Mouse (Mus musculus) CD4-positive, CD25-positive, alpha-beta regulatory T cell, adult 4 months (primary cell): ENCODE measurements at regions not wholly inside any gene's neighbourhood (a gene's known extent, or its start where the extent isn't known, plus 50 kb on each side); places are given as distances from the start of the nearest gene placed in this dataset.
A peak's percentile ranks its signal among the peaks of the same experiment; 100 is the strongest.
"Not testable (repeated sequence)": the region's sequence is repeated elsewhere in the genome, so short reads cannot be mapped to it uniquely, and the experiment has no call there.

ENCODE experiments used
- ATAC-seq: one replicate; pipeline ENCODE4 v1.8.0; 2017

DNA sequence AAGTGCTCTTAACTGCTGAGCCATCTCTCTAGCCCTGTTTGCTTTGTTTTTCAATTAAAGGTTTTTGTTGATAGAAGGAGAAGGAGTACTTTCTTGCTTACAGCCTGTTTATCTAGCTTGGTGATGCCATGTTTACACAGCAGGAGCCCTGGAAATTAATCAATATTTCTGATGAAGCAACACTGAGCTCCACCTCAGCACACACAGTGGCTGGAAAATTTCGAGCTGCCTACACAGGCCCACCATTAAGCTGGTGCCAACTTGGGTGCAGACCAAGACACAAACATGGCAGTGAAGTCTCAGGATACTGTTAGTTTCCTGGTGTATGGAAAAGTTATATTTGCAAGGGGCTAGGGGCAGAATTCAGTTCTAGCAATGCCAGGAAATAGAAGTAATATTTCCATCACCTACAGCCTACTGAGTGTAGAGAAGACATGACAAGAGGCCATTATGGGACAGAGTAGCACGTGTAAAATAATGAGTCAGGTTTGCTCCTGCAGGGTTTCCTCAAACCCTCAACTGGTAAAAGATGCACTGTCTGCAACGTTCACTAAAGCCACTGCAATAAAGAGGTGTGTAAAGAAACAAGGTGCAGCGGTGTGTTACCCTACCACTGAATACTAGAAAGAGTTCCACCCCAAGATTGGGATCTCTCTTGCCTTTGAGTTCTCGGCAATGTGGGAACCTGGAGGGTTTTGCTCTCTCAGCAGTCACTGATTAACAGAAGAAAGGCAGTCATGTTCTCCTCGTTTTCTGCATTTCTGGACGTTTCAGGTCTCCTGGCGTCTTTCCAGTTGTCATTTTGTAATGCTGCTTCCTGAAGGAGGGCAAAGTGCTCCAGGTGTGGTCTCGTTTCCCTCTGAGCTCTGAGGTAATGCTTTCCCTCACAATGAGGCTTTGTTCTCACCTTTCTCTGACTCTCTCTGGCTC, 108.8 kb upstream of the Fhl2 start:
- no peak for ATAC-seq

DNA sequence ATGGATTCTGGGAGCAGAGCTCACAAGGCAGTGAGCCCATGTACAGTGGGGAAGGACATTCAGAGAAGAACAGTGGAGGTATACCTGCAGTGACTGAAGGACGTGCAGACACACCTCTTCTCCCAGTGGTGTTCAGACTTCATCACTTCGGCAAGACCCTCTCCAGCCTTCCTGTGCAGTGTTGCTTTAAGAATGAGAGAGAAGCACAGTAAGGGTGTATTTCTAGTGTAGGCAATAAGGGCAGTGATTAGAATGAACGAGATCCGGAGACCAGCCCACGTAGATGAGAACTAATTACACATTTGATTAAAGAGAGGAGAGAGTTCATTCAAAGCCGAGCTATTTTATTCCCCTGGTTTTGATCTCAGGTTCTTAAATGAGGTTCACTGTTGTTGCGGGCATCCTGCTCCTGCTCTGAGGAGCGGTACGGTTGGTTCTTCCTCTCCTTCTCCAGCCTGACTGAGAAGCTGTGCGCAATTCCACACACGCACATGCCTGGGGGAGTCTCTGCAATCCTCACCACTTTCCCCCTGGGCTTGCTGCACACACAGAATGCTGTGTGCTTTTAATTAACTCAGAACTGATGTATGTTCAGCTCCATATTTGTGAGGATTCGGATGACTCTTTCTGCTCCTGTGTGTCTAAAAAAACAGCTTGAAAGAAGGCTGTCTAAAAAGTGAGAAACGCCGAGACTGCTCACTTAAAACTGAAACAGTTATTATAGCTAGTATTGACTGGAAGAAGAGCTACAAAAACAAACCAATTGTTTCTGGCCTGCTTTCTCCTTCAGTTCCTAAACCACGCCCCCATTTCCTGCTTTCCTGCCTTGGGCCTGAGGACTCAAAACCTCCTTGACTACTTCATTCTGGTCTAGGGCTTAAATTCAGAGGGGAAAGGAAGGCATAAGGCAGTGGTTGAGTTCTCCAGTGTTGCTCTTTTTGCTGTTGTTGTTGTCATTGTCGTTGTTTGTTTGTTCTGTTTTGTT, 114.2 kb upstream of the Fhl2 start:
- ATAC-seq: peak; percentile 60

DNA sequence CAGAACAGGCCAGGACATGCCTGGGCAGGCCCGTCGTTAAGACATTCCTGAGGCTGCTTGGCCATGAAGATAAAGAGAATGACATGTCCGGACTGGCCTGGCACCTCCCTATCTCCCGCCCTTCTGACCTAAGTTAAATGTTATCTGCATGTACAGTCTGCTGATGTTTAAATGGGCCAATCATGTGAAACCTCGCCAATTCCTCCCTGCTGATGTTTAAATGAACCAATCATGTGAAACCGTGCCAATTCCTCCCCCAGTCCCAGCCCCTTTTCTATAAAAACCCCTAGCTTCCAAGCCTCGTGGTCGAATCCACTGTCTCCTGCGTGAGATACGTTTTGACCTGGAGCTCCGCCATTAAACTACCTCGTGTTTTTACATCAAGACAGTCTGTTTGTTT, 119.5 kb upstream of the Fhl2 start:
- ATAC-seq: not testable (repeated sequence)

DNA sequence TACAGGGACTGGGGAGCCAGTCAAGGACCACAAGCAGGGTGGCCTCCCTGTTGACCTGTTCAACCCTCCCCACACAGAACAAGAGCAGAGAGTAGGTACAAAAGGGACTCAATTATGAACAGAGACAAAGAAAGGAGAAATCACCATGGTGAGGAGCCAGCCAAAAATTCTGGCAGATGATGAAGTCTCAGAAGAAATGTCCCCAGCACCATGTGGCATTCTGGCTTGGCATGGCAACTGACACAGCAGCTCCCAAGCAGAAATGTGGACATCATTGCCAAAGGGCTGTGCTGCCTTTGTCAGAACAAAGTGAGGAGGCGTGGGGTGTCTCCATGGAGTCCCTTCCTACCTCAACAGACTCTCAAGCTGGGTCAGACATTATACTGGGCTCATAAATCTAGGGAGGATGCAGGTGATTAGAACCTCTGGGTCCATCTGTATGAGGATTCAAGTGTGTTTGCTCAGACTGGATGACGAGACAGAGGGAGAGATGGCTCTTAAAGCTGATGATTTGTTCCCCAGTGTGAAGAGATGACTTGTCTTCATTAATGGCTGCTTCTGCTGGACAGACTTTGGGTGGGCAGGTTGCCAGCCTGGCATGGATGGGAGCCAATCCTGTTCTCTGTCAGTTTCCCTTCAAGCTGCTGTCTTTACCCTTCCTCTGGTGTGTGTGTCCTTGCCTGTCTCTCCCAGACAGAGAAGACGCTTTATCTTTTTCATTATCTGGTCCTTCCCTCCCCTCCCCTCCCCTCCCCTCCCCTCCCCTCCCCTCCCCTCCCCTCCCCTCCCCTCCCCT, 120.5 kb upstream of the Fhl2 start:
- ATAC-seq: no peak

DNA sequence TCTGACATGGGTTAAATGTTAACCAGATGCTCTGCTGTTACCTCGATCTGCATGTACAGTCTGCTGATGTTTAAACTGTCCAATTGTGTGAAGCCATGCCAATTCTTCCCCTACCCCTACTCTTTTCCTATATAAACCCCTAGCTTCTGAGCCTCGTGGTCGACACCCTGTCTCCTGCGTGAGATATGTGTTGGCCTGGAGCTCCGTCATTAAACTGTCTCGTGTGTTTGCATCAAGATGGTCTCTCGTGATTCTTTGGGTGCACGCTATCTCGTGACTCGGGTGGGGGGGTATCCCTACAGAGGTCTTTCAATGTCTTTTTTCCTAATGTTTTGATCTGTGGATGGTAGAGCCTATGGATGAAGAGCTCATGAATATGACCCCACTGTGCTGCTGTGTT, 110.9 kb upstream of the Nck2 start:
- not testable (repeated sequence) for ATAC-seq

DNA sequence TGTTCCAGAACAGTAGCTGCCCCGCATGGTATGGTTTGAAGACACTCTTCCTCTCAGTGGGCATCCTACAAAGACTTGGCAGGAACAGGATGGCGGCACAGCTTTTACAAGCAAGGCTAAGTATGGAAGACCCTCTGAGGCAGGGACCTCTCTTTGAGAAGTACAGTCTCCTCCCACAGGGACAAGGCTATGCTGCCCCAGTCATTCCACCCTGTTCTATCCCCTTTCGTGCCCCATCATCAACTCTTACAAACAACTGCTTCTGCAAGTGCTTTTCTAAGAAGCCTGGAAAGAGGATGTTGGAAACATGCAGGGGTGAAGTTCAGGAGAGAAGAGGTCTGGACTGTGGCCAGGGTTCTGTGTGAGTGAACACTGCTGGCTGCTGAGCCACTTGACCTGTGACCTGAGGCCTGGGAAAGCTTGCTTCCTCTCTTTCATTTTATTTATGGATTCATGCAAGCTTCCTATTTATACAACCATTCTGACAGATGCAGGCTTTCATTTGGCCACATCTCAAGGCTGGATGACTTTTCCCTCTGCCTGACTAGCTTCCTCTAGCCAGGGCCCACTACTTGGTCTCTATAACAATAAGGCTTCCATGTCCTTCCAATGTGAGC, 107.1 kb upstream of the Nck2 start:
- no peak for ATAC-seq

DNA sequence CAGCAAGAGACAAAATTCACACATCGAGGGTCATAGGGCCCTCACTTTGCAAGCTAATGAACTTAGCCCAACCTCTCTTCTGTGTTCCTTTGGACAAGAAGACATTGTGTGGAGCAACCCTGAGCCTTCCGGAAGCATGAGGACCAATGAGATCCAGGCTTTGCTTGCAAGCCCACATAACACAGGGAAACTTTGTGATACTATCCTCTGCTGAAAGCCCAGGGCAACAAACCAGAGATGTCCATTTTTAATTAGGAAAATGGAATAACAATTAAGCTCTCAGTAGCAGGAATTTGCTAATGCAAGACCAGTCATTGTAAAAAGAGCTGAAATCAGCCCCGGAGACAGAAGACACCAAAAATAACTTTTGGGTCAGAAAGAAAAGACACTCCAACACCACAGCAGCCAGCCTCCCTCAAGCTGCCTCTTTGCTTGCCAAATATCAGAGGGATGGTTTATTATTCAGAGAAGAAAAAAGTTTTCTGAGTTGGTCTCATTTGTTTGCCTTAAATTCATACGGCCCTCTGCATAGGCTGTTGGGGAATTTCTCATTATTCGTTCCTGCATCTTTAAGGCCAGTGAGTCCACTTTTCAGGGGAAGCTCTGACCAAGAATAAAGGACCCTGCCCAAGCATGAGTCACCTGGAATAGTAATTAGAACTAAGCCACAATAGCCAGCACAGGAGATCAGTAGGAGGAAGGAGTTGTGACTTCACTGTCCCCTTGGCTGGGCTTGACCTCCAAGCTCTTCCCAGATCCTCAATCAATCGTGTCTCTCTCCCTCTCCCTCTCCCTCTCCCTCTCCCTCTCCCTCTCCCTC, 106.1 kb upstream of the Nck2 start:
- no peak for ATAC-seq

DNA sequence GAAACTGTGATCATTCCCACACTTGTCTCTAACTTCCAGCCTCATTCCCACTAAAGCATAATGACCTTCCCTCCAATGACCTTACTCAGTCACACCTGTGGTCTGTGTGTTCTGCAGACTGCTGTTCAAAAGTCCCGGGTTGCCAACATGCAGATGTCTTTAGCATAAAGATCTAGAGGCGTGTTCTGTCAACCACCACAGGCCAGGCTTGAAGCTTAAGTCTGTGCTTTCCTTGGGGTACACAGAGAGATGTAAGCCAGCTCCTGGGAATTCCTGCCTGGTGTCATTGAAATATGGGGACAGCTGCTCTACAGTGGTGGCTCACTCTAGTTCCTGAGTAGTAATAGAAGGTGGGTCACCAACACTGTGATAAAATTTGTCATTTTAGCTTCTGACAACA, 101.5 kb upstream of the Nck2 start:
- no peak for ATAC-seq

DNA sequence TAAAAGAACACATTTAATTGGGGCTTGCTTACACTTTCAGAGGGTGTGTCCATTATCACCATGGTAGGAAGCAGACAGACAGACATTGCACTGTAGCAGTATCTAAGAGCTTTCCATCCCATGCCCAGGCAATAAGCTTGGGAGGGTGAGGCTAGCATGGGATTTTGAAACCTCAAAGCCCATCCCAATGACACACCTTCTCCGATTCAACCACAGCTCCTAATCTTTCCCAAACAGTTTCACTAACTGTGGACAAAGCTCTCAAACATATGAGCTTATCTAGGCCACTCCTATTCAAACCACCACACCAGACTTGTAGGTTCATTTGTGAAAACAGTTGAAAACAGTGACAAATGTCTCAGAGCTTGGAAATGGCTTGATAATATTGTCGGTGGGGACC, 101.0 kb upstream of the Nck2 start:
- no peak for ATAC-seq

DNA sequence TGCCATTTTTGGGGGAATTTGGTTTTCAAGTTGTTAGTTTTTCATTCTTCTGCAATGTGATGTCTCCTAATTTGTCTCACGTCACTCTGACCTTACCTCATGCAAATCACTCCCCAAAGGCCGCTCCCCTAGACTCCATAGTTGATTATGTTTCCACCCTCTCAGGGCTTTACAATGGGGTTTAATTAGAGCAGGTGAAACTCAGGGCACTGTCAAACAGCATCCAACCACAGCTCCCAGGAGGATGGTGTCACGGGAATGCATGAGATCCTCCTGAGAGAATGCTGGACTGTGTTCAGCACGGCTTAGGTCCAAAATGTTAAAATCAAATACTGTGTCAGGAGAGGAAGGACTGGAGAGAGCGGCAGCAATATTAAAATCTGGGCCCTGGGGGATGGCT, 100.4 kb upstream of the Nck2 start:
- ATAC-seq: no peak

DNA sequence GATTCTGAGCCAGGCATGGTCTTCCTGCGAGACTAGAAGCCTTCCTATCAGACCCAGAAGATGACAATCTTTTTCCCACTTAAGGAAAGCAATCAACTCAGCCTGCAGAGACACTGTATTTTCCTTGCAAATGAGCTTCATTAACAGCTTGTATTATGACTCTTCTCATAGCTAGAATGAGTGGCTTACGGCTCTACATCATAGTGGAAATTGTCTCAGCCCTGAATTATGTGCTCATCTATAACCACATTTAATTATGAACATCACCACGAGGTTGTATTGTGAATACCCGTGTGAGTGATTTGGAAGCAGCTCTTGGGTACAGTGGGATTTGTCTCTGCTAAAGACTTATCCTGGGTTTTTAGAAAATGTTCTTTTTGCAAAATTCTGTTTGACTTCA, 97.2 kb upstream of the Nck2 start:
- ATAC-seq: no peak

DNA sequence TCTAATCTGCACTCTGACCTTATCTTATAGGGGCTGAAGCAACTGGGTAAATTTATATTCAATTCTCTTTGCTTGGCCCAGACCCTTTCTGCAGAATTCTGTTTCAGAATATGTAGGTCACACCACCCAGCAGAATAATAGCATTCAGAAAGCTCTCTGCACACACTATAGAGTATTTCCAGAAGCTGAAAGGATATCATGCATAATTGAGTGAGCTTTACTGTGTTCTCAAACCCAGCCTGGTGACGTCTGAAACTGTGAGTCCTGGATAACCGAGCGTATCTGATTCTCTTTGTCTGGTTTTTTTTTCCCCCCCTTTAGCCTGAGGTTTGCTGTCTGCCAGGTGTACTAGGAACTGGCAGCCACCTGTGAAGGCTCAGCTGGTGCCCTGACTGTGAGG, 94.4 kb upstream of the Nck2 start:
- ATAC-seq: no peak

DNA sequence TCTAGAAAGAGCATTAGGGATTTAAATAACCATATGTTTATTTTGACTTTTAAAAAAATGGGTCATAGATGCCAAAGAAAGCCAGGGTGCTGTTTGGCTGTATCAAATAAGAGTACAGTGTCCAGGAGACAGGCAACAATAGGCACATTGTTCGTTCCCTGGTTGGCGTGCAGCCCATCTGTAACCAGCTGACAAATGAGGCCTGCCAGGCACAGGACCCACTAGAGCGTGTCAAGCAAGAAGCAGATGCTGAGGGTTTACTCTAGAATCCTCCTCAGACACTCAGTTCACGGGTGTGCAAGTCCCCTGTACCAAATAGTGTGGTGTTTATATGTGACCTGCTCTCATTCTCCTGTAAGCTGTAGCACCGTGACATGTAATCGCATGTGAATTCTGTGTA, 86.2 kb upstream of the Nck2 start:
- ATAC-seq: no peak

DNA sequence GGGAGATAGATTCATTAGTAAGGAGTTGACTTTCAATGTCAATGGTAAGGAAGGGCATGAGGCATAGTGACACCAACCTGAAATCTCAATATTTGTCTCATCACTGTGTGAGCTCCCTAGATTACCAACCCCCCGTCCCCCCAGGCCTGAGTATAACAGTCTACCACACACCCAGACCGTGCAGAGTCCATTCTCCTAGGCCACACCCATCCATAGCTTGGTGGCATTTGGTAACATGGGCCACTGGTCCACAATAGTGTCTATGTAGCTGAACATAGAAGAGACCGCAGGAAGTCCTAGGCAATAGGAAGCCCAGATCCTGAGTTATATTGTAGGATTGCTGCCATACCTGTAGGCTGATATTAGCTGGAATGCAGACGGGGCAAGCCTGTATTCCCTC, 84.7 kb upstream of the Nck2 start:
- ATAC-seq: no peak

DNA sequence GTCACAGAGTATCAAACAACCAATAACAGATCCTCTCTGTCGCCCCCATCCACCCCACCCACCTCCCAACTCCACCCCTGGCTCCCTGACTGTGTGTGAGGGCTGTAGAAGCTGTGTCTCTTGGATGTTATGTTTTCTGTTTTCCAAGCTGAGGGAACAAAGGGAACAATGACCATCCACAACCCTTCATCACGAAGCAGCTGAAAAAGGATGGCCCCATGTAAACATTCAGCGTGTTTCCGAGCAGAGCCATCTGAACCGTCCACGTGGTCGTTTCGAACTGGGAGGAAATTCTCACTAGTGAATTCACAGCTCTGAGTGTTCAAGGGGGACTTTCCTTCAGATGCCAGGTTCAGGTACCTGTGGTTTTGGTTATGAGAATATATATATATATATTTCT, 84.1 kb upstream of the Nck2 start:
- ATAC-seq: no peak

DNA sequence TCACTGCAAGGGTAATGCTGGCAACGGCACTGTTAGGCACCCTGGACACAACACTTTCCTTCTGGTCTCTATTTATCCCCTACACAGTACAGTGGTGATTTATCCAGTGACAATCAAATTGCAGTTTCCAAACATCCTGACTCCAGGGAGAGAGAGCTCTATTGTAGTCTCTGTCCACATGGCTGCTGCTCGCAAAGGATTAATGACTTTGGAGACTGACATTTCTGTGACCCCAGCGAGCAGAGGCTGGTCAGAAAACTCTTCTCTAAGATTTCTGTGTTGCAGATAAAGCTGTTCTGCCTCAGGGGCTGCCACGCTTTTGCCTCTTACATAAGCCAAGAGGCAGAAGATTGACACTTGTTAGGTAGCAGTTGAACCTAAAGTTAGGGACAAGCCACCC, 83.6 kb upstream of the Nck2 start:
- no peak for ATAC-seq

DNA sequence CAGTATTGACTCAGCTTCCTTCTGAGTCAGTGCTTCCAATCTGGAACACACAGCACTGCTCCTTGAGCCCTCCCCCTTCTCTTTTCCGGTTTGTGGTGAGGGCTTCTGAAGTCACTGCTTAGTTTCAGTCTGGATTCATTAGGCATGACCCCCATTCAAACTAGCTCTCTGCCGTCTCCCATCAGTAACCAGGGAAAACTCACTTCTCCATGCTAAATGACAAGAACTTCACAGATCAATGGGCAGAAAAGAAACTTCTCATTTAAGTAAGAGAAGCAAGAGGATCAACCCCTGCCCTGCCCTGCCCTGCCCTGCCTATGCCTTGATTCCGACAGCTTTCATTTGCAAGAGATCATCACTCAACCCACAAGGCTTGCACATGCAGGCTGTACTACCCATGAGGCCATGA, 82.9 kb upstream of the Nck2 start:
- peak; percentile 80 for ATAC-seq

DNA sequence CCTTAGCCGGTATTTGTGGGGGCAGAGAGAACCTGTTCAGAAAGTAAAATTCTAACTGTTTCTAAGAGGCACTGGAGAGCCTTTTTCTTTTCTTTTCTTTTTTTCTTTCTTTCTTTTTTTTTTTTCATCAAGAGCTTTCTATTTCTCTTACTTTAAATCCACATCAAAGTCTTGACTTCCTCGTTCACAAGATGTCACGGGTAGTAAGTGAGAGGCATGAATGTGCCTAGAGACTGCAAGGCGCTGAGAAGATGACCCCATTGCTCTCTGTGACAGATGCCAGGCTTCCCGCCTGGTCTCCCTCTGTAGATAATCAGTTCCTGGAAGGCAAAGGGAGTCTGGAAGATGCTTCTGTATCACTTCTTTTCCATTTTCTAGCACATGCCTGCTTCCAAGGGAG, 82.2 kb upstream of the Nck2 start:
- ATAC-seq: peak; percentile 50

DNA sequence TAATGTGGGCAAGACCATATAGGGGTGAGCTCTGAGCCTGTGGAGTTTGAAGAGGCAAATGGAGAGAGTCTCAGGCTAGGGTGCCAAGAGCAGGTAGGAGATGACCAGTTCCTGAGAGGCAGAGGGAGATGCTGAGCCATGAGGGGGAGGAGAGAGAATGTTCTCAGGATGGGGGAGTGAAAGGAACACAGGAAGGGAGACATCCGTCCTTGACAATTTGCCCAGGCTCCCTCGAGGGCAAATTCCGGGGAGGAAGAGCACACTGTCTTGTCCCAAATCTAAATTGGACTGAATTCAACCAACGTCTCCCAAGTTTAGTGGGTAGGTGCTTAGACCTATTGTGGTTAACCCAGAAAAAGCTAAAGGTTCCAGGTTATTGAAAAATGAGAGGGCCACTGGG, 81.2 kb upstream of the Nck2 start:
- ATAC-seq: no peak

DNA sequence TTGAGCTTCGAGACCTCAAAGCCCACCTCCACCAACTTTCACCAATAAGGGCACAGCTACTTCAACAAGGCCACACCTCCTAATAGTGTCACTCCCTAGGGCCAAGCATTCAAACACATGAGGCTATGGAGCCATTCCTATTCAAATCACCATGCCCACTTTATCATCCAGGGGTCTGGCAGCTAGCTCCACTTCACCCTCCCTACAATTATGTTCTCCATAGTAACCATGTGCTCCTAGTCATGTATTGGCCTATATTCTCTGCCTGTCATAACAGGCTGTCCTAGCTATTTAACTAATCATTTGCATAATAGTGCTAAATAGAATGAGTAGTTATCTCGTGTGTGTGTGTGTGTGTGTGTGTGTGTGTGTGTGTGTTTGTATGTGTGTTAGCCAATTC, 77.9 kb upstream of the Nck2 start:
- no peak for ATAC-seq

DNA sequence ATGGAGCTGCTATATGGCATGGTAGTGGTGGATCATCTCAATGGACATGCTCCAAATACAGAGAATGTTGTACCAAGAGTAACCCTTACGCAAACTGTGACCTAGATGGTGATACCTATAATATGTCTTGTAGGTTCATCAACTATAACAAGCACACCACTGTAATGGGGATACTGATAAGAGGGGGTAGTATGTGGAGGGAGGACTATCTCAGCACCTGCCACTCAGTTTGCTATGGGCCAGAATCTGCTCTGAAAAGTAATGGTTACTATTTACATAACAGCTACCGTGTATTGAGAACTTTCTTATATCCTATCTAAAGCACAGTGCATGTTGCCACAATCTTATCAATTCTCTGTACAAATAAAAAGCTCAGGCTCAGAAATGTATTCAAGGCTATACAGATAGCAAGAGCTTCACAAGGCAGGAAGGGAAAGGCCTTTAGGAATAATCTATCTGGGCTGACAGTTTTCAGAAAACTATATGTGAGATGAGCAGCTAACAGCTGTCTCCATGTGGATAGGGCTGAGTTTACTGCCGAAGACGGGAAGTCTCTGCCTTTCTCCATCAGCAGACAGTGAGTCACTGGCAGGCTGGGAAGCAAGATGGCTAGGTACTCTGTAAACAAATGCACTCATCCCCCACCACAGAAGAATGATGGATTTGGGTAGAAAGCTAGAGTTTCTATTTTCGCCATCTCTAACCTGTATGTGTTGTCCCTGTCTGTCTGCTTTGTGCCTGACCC, 77.1 kb upstream of the Nck2 start:
- ATAC-seq: no peak
